Mouse (Mus musculus) CD4-positive, CD25-positive, alpha-beta regulatory T cell, adult 4 months (primary cell): ENCODE results near the gene Rad1. TPM values are rescaled to one million over a fixed set of nuclear protein-coding genes. Genes with fewer than 3 reads are reported as not detected.
"Not testable (repeated sequence)": the region's sequence is repeated elsewhere in the genome, so short reads cannot be mapped to it uniquely, and the experiment has no call there.

Source experiments
- ATAC-seq: one replicate; pipeline ENCODE4 v1.8.0; 2017
- polyA plus RNA-seq, 2 experiments: library from polyadenylated mRNA; unstranded; fragments of 100-300 nt; shearing (Covaris generic); gene quantifications; one replicate each; pipeline ENCODE4 v1.2.1; 2017

Gene Rad1
- 10 to 100 TPM; 23.5 to 34.6 TPM for polyA plus RNA-seq

GRCm38 (mm10) chr15:10485484-10486364 is at the start of gene Rad1, which contains the start of gene Brix1:
Gene Rad1 (plus strand): TSS chr15:10486018.
Gene Brix1 (minus strand): TSS chr15:10485947.
- peak; percentile 97 for ATAC-seq

- no peak for ATAC-seq
Observed at GRCm38 (mm10) chr15:10436893-10437292, 48.9 kb upstream of the Rad1 start.

GRCm38 (mm10) chr15:10439963-10440362 is 45.9 kb upstream of the Rad1 start:
- ATAC-seq: no peak

DNA sequence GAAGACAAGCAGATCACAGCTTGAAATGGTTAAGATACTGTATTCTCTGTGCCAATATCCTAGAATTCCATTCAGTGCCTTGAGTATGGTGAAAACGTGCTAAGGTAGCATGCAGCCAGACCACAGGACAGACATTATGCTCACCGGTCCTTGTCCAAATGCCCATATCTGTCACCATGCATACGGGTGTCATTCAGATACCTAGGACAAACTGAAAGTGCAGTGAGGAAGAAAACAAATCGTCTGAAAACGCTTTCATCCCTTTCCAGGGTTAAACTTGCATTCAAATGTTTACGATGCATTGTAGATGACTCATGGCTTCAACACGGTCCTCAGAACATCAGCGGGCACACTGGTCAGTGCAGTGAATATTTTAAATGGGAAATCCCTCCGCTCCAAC is 44.3 kb upstream of the Rad1 start:
- ATAC-seq: no peak

DNA sequence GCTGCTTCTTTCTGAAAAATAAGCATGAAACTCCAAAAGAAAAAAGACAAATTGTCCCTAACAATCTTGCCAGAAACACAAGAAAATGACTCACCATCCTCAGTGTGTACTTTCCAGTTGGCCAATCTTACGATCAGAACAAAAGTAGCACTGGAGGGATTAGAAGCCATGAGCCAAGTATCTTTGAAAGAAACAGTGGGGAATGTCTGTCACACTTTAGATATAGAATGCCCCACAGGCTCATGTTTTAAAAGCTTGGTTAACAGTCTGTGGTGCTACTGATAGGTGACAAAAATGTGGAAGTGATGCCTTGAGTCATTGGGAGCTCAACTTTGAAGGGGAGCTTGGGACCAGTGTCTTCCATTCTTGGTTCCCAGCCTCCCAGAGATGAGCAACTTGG is 43.5 kb upstream of the Rad1 start:
- ATAC-seq: no peak

DNA sequence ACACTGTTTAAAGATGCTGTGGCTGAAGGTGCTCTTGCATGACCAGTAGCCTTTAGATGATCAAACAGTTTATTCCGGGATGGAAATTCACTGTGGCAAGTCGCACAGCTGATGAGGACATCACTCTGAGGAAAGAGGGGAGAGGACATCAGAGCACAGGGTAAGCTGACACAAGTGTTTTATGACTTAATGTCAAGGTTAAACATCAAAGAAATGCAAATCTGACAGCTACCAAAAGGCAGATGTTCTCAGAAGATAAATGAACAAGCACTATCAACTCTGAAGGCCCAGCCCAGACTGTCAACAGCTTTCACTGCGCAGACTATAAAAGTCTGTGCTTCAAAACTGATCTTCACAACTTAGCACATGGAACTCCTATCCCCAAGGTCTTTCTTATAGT is 38.7 kb upstream of the Rad1 start:
- ATAC-seq: peak; percentile 47

DNA sequence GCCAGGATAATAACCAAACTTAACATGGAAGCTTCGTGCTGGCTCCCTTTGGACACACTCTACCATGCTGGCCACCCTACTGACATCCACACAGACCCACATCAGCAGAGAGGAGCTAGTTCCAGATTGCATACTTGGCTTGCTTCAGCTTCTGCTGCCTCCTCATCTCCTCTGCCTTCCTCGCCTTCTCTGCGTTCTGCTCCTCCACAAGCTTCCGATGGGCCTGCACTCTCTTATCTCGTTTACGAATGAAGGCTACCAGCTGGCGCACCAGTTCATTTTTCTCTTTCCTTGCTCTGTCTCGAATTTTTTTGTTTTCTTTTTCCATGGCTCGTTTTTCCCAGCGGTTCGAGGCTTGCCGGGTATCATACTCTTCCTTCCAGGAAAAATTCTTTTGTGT is 24.8 kb upstream of the Rad1 start:
- no peak for ATAC-seq

DNA sequence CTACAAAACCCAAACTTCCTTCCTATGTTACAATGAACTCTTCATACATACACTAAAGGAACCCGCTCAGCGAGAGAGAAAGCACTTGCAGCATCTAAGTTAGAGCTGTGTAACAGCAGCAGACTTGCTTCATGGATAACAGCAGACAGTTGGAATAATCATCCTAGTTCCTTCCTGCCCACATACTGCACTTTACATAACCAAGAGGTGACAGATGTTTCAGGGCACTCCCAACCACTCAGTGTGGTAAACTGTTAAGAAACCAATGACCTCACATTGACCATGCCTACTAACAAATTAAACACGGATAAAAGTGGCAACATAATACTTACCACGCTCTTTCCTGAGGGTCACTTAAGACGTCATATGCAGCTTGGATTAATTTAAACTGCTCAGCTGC is 22.3 kb upstream of the Rad1 start:
- ATAC-seq: no peak

- no peak for ATAC-seq
Observed at GRCm38 (mm10) chr15:10464678-10465077, 21.1 kb upstream of the Rad1 start.

DNA sequence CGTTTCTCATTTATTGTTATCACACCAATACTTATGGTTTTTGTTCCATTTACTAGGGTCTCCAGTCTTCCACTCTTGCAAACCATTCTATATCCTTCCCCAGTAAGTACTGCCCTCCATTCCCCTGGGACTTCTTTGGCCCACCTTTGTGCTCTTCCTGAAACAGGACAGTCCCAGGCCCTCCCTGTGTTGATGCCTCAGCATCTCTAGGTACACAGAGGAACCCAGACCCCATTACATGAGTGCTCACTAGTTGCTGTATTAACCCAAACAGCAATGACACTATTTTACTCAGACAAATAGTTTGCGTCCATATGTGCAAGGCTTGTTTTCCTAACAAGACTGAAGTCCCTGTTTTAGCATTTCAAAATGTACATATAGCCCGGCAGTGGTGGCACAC is 17.1 kb upstream of the Rad1 start:
- no peak for ATAC-seq

GRCm38 (mm10) chr15:10469641-10470150 is 16.1 kb upstream of the Rad1 start:
- peak; percentile 5 for ATAC-seq

DNA sequence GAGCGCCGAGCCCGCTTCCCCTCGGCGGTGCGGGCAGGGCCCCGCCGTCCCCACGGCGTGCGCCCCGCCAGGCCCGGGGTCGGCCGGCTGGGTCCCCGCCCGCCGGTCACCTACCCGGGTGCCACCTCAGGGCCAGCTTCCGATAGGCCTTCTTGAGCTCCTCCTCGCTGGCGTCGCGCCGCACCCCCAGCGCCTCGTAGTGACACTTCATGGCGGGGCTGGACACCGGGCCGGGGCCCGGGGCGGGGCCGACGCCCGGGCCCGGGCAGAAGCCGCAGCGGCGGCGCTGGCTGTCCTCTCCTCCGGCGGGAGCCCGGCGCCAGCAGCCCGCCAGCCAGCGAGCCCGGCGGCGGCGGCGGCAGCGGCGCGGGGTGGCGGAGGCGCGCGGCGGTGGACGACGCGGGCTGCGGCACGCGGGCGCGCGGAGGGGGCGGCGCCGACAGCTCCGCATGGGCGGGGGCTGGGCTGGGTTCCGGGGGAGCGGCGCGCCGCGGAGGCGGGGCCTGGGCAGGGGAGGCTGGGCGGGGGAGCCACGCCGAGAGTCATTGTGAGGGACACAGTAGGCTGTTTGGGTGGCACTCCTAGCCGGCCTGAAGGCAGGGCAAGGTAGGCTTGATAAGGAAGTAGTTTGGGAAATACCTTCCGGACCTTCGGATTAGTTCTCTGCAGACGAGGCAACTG is 15.5 kb upstream of the Rad1 start, which contains the start of gene Dnajc21:
Gene Dnajc21 (minus strand): TSS at position 366 of the 681 bp plus-strand sequence.
- ATAC-seq: peak; percentile 81

DNA sequence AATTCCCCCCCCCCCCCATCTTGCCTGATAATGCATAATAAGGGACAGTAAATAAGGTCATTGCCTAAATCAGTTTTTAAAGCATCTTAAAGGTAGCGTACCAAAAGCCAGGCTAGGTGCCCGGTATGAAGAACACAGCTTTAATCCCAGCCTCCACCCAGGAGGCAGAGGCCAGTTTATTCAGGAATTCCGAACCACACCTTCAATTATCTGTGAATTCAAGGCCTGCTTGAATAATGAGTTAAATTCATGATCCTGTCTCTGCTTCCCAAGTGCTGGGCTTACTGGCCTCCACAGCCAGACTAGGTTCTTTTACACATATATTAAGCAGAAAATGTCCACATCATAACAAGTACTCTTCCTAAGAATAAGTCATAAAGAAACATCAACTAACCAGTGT is 14.9 kb upstream of the Rad1 start:
- ATAC-seq: no peak

DNA sequence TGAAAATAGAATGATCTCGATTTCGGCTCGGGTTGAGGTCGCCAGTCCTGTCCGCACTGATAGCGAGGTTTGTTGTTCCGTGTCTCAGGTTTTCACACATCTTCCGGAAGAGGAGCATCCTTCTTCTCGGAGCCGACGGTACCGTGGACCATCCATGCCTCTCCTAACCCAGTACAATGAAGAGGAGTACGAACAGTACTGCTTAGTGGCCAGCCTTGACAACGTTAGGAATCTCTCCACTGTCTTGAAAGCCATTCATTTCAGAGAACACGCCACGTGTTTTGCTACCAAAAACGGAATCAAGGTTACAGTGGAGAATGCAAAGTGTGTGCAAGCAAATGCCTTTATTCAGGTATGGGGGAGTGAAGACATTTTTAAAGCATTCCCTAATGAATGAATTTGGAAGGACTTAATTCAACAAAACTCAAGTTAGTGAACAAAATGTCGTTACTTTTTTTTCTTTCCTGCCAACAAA is 584 bp downstream of the Rad1 start:
- peak; percentile 30 for ATAC-seq

GRCm38 (mm10) chr15:10487246-10487645 is 1.4 kb downstream of the Rad1 start:
- ATAC-seq: no peak

- no peak for ATAC-seq
Observed at GRCm38 (mm10) chr15:10490101-10490500, 4.3 kb downstream of the Rad1 start.

- no peak for ATAC-seq
Observed at GRCm38 (mm10) chr15:10495944-10496343, 10.1 kb downstream of the Rad1 start.

DNA sequence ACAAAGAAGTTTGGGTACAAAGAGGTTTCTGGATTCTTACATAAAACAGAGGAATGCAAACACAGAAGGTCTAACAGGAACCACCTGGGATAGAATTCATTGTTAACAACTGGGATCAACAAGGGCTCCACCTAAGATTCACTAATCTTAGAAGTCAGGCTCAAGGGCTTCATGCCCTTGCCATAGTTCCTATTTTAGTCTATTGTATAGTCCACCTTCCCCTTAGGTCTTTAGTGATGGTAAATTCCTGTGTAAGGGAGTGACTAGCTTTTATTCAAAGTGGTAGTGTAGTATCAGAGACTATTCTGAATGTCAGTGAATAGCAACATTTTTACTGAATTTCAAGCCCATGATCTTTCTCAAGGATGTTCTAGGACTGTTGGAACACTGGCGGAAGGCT is 10.9 kb downstream of the Rad1 start:
- not testable (repeated sequence) for ATAC-seq

- ATAC-seq: no peak
Observed at GRCm38 (mm10) chr15:10499593-10499992, 13.8 kb downstream of the Rad1 start.

GRCm38 (mm10) chr15:10500035-10500434 is 14.2 kb downstream of the Rad1 start:
- ATAC-seq: no peak

DNA sequence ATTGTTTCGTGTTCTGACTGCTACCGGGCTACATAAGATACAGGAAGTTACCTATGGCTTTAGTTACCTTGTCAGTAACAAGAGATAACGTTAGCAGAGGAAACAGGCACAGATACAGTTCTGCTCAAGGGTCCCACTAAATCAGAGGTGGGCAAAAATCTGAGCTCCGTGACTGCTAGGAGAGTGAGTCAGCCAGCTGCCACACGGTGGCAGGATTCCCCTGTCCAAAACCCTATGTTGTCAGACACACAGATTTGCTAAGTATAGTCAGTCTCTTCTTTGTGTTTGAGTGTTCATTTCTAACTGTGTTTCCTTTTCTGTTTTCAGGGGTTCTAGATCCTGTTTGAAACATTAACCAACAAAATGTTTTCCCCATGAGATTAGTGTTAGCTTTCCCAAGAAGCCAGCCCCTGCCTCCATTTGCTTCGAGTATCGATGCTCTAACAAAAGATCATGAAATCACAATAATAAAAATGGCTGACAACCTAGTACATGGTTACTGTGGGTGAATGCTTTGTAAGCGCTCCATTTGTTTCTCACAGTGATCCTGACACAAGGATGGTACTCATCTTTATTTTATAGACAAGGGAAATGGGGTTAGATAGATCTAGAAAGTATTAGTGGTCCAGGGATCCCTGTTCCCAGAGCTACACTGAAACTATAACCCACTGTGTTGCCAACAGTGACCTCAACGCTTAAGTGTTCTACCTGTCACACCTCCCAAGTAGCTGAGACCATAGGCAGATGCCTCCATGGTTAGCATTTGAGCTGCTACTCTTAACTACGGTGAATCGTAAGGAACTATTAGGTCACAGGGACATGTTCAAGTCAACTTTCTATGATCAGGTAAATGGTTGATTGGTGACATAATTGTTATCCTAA is 15.3 kb downstream of the Rad1 start:
- no peak for ATAC-seq

DNA sequence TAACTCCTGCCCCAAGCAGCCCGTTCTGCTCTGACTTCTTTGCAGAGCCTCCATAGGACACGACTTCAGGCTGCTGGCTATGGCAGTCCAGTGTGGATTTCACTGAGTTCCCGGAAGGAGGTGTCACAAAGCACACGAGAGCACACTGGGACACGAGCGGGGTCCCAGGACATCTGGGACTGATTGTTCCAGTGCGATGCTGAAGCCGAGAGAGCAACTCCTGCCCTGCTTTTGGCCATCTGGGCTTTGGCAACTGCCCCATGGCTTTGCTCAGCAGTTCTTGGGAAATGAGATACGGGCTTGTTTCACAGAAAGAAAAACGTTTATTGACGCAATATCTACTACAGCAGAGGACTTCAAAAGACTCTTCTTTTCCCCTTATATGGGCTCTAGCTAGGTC is 20.3 kb downstream of the Rad1 start:
- ATAC-seq: no peak
